8 mouse cellular contexts compared by ENCODE assay signal in genomic region chr7:80405188-80405695, GRCm38 (mm10). TPM values are rescaled to one million over a fixed set of nuclear protein-coding genes. Genes with fewer than 3 reads are reported as not detected.
A peak's percentile ranks its signal among the peaks of the same experiment; 100 is the strongest.
DNase-seq lines count a peak whose midpoint lies in the region; ATAC-seq and TF ChIP-seq lines count a peak whose summit lies in the region.

TSS of gene Furin (minus strand) at chr7:80405436.

- TF ChIP-seq CTCF in bone marrow, adult 2 months (IDR thresholded peaks at IDR 0.05; ENCODE audit: control insufficient read depth, insufficient read depth, low read length) = no peak

- no peaks in the 10 kb centered on the region for H3K36me3 ChIP-seq in heart, embryonic 14.5 days (ENCODE audit: control insufficient read depth, insufficient read depth, low read length)
- H3K36me3 ChIP-seq in macrophage (ENCODE audit: inconsistent target) = no peaks in the 10 kb centered on the region
- H3K36me3 ChIP-seq in forebrain, embryonic 10.5 days (replicated peaks) = no peaks in the 10 kb centered on the region

- TF ChIP-seq POLR2A in bone marrow, adult 2 months (IDR thresholded peaks at IDR 0.05; ENCODE audit: borderline replicate concordance, control insufficient read depth, low read depth, low read length) = no peak

- H3K4me1 ChIP-seq in bone marrow, adult 2 months (ENCODE audit: control insufficient read depth, insufficient read depth, low read length) = peaks cover 4% of the 10 kb centered on the region
- peaks cover 17 to 31% of the 10 kb centered on the region in 2 experiments for H3K4me1 ChIP-seq in heart, embryonic 14.5 days (ENCODE audit: control insufficient read depth in 2 of 2, insufficient read depth in 2 of 2, low read length in 2 of 2)
- H3K4me1 ChIP-seq in forebrain, embryonic 10.5 days = peaks cover 26% of the 10 kb centered on the region

- ATAC-seq in heart, embryonic 14.5 days (ENCODE audit: insufficient number of reproducible peaks, insufficient read depth, low FRiP score, low read depth) = no peak

- peak within 1 kb of the TSS; percentile 63 for H3K27ac ChIP-seq in bone marrow, adult 2 months (ENCODE audit: control insufficient read depth, insufficient read depth, low read depth, low read length, poor library complexity)
- peak within 1 kb of the TSS; percentile 39 to 97; a peak in 3 of 4 replicates for H3K27ac ChIP-seq in heart, embryonic 14.5 days (replicated peaks in 1 of 2; ENCODE audit: control insufficient read depth in 1 of 2, insufficient read depth in 1 of 2, low read depth in 2 of 2, low read length in 2 of 2)
- H3K27ac ChIP-seq in macrophage = peak within 1 kb of the TSS; percentile 92
- H3K27ac ChIP-seq in forebrain, embryonic 10.5 days = no peak within 1 kb of the TSS

- H3K4me3 ChIP-seq in bone marrow, adult 2 months (replicated peaks; ENCODE audit: control insufficient read depth, low read depth, low read length) = no peak within 1 kb of the TSS
- H3K4me3 ChIP-seq in heart, embryonic 14.5 days (ENCODE audit: control insufficient read depth in 1 of 2, insufficient read depth in 1 of 2, low read depth in 1 of 2, low read length in 2 of 2) = no peak within 1 kb of the TSS
- H3K4me3 ChIP-seq in macrophage (ENCODE audit: inconsistent target) = peak within 1 kb of the TSS; percentile 19; the same call in 1 of the 2 replicates
- no peak within 1 kb of the TSS for H3K4me3 ChIP-seq in forebrain, embryonic 10.5 days

- 80% methylated on average over 9 of the region's 9 CpGs for WGBS in bone marrow, adult 2 months
- 57% methylated on average over 9 of the region's 9 CpGs for WGBS in heart, embryonic 14.5 days
- 88% methylated on average over 7 of the region's 9 CpGs for WGBS in macrophage (ENCODE audit: missing documents)
- 84% methylated on average over 9 of the region's 9 CpGs for WGBS in forebrain, embryonic 10.5 days

- H3K9ac ChIP-seq in heart, embryonic 14.5 days (ENCODE audit: low read length) = no peak within 1 kb of the TSS

- H3K9me3 ChIP-seq in heart, embryonic 14.5 days (ENCODE audit: control insufficient read depth, low read length) = no peaks in the 10 kb centered on the region
- no peaks in the 10 kb centered on the region for H3K9me3 ChIP-seq in forebrain, embryonic 10.5 days

- no peak for DNase-seq in left cerebral cortex, adult 18-20 months (ENCODE audit: low spot score in 2 of 2)
- DNase-seq in left cerebral cortex, adult 9 months (ENCODE audit: low spot score in 2 of 2) = no peak
- DNase-seq in Muller cell, postnatal 12 days (ENCODE audit: inconsistent ontology term) = no peak
- no peak for DNase-seq in ovary, postnatal 14 days (ENCODE audit: low spot score)
- no peak for DNase-seq in forebrain, embryonic 10.5 days (ENCODE audit: extremely low spot score, low spot score)

- no peak within 1 kb of the TSS for H3K4me2 ChIP-seq in heart, embryonic 14.5 days (ENCODE audit: low read length)

- H3K27me3 ChIP-seq in heart, embryonic 14.5 days (ENCODE audit: control insufficient read depth, insufficient read depth, low read length) = no peaks in the 10 kb centered on the region
- H3K27me3 ChIP-seq in forebrain, embryonic 10.5 days (ENCODE audit: poor library complexity, severe bottlenecking) = peaks cover 31% of the 10 kb centered on the region

- H3K79me2 ChIP-seq in macrophage (ENCODE audit: inconsistent target) = peaks cover 16% of the 10 kb centered on the region

RNA-seq across cellular contexts. Expression of gene Furin, which starts in this region (rescaled TPM):
- total RNA-seq in left cerebral cortex, adult 18-20 months (2021) = 10 to 100 TPM; 37.1 to 39.9 TPM
- polyA plus RNA-seq in bone marrow, adult 2 months (2011; ENCODE audit: insufficient read depth, insufficient read length, low replicate concordance, missing spikeins) = 22.2 and 31.0 TPM in 2 replicates
- 17.9 and 25.2 TPM in 2 replicates for polyA plus RNA-seq in heart, embryonic 14.5 days (2014; fragmentation: Nextera tagmentation; extraction: Ambion mirVana)
- 100 to 1,000 TPM in 15 of 26 experiments, 10 to 100 TPM in 11; 45.1 to 380 (median 113) TPM for total RNA-seq in macrophage (2018; cell fraction: chromatin; rRNA removed)
- 100 to 1,000 TPM in 8 of 26 experiments, 10 to 100 TPM in 18; 48.1 to 244 (median 82.1) TPM for total RNA-seq in macrophage (2018; cell fraction: cytosol; rRNA removed)
- total RNA-seq in macrophage (2018; cell fraction: nucleus; rRNA removed) = 100 to 1,000 TPM in 22 of 26 experiments, 10 to 100 TPM in 4; 71.1 to 321 (median 139) TPM
- polyA plus RNA-seq in macrophage (2018) = 37.1 to 65.0 TPM (median 49.0 TPM) in 3 replicates
- polyA plus RNA-seq in forebrain, embryonic 10.5 days (2016; fragmentation: Nextera tagmentation; extraction: Ambion mirVana) = 3.3 and 3.9 TPM in 2 replicates
